Mouse (Mus musculus): ENCODE data around the gene Rpusd3. TPM values are rescaled to one million over a fixed set of nuclear protein-coding genes. Genes with fewer than 3 reads are reported as not detected.

Gene Rpusd3
- 12.3 TPM for total RNA-seq (2023)

DNA sequence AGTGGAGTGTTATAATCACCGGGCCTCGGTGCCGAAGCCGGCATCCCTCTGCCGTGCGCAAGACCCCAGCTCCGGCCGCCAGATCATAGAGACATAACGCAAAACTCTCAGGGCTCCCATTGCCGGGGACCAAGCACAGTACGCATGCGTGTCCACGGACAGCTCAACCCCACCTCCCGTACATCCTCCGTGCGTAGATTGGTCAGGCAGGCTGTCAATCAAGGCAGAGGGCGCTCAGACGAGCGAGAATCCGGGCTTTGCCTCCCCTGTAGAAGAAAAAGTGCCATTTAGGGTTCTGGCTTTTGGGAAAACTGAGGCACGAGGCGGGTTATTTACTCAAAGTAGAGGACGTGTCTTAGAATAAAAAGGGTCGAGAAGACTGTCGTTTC lies at the start of gene Rpusd3:
Gene Rpusd3 (minus strand): TSS at position 142 of the 389 bp plus-strand sequence.

DNA sequence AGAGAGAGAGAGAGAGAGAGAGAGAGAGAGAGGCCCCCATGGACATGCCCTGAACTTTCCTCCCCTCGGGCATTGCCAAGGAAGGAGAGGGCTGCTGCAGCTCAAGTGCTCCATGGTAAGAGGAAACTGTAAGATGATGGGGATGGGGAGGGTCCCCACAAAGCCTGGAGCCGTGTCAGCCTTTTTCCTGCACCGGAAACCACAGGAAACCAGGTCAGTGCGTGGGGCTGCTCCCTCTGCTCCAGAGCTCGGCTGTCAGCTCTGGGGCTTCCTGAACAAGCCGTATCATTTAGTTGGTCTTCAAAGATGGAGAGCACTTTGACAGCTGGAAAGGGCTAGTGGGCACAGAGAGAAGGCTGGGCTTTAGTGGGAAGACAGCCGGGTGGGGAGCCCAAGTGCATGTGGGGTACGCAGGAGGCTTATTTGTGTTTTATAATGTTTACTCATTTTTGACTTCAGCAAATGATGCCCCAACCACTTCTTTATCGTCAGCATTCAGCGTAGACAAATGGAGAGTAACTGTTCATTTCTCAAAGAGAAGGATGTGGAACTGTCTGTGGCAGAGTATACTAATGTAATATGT lies 38.9 kb upstream of the Rpusd3 start, which contains the start of gene Il17re:
Gene Il17re (plus strand): TSS at position 533 of the 583 bp plus-strand sequence.

DNA sequence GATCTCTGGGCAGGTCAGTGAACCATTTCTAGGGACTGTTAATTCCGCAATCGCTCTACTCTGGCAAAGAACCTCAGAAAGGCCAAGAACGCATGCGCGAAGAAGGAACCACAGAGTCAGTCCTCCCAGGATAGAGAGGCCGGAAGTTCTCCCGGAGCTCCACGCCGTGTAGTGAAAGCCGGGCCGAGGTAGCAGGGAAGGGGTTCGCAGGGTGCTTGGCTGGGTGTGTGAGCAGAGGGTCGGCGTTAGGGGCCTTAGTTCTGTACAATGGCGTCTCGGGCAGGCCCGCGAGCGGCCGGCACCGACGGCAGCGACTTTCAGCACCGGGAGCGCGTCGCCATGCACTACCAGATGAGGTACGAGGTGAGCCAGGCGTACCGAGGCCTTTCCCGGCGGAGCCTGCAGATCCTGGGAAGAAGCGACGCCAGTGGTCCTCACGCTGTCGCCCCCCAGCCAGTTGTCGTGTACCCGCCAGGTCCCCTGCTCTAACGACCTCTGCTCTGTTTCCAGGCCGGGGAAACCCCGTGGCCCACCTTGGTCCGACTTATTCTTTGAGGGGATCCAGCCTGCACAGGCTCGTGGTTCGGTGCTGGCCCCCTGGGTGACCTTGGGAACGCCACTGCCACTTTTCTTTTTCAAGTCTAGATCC lies 23.4 kb upstream of the Rpusd3 start, which contains the start of gene Jagn1:
Gene Jagn1 (plus strand): TSS at position 128 of the 649 bp plus-strand sequence.

DNA sequence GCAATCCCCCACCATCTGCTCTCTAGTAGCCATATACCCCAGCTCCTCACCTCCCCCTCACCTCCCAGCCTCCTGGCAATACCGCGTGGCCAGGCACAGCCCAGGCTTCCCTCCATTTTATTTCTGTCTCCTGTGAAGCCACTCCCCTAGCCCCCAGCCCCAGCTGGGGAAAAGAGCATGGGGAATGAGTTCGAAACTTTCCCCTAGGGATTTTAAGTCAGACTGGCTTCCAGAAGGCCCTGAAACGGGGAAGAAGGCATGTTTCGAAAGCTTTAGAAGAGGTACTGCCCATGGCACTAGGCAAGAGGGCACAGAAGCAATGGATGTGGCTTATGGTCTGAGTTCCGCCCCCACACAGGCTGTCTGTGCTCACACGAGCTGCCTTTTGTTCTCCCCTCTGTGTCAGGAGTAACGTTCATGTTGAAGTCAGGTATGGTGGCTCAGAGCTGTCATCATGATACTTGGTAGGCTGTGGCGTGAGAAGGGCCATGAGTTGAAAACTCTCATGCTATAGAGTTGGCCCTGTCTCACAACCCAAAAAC lies 16.6 kb upstream of the Rpusd3 start, which contains the start of gene Cidec:
Gene Cidec (minus strand): TSS at position 97 of the 542 bp plus-strand sequence.

DNA sequence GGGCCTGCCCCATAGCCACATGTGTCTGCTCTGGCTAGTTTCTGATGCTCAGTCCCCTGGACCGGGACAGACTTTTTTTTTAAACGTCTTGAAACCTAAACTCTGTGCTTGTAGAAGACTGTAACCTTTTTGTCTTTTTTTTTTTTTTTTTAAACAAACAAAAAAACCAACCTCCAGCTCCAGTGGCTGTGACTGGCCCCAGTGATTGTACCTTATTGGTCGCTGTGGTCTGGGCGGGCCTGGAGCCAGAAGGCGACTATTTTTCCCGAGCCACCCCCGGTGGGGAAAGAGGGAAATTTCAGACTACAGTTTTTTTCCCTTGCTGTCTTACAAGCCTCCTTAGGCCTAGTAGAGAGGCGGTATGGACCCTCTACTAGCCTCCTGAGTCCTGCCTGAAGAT lies 30.2 kb downstream of the Rpusd3 start, which contains the start of gene Ttll3:
Gene Ttll3 (plus strand): TSS at position 301 of the 400 bp plus-strand sequence.

GRCm38 (mm10) chr6:113377496-113378385 lies 41.4 kb downstream of the Rpusd3 start, which contains the start of the genes Tada3 and Arpc4:
Gene Tada3 (minus strand): TSS chr6:113377883.
Gene Arpc4 (plus strand): TSS chr6:113378115.

Other genes with a start within 250 kb of the Rpusd3 start
- gene Lhfpl4, start 224.0 kb downstream of the Rpusd3 start, total RNA-seq (2023): 1.2 TPM
- 35.7 TPM for gene Mtmr14, start 181.5 kb downstream of the Rpusd3 start, total RNA-seq (2023)
- gene Cpne9, start 137.0 kb downstream of the Rpusd3 start, total RNA-seq (2023): 2.1 TPM
- 60.7 TPM for gene Brpf1, start 112.2 kb downstream of the Rpusd3 start, total RNA-seq (2023)
- 12.5 TPM for gene Ogg1, start 92.4 kb downstream of the Rpusd3 start, total RNA-seq (2023)
- 0.61 TPM for gene Camk1, start 75.4 kb downstream of the Rpusd3 start, total RNA-seq (2023)
- 24.6 TPM for gene Tada3, start 41.5 kb downstream of the Rpusd3 start, total RNA-seq (2023)
- 244 TPM for gene Arpc4, start 41.2 kb downstream of the Rpusd3 start, total RNA-seq (2023)
- 44.0 TPM for gene Ttll3, start 30.1 kb downstream of the Rpusd3 start, total RNA-seq (2023)
- gene Cidec, start 16.4 kb upstream of the Rpusd3 start, total RNA-seq (2023): not detected
- 20.1 TPM for gene Jagn1, start 23.2 kb upstream of the Rpusd3 start, total RNA-seq (2023)
- not detected for gene Il17re, start 39.1 kb upstream of the Rpusd3 start, total RNA-seq (2023)
- gene Il17rc, start 52.1 kb upstream of the Rpusd3 start, total RNA-seq (2023): not detected
- 9.8 TPM for gene Creld1, start 64.0 kb upstream of the Rpusd3 start, total RNA-seq (2023)
- 0.86 TPM for gene Prrt3, start 82.6 kb upstream of the Rpusd3 start, total RNA-seq (2023)
- gene Emc3, start 112.3 kb upstream of the Rpusd3 start, total RNA-seq (2023): 64.3 TPM
- 0.83 TPM for gene Fancd2, start 112.3 kb upstream of the Rpusd3 start, total RNA-seq (2023)
- gene Fancd2os, start 181.4 kb upstream of the Rpusd3 start, total RNA-seq (2023): not detected
- 87.6 TPM for gene Brk1, start 185.4 kb upstream of the Rpusd3 start, total RNA-seq (2023)
- 15.5 TPM for gene Vhl, start 204.6 kb upstream of the Rpusd3 start, total RNA-seq (2023)
- gene Irak2, start 219.1 kb upstream of the Rpusd3 start, total RNA-seq (2023): 54.3 TPM